Mouse (Mus musculus): ENCODE data around the gene Gm21954.

The Gm21954 gene

DNA sequence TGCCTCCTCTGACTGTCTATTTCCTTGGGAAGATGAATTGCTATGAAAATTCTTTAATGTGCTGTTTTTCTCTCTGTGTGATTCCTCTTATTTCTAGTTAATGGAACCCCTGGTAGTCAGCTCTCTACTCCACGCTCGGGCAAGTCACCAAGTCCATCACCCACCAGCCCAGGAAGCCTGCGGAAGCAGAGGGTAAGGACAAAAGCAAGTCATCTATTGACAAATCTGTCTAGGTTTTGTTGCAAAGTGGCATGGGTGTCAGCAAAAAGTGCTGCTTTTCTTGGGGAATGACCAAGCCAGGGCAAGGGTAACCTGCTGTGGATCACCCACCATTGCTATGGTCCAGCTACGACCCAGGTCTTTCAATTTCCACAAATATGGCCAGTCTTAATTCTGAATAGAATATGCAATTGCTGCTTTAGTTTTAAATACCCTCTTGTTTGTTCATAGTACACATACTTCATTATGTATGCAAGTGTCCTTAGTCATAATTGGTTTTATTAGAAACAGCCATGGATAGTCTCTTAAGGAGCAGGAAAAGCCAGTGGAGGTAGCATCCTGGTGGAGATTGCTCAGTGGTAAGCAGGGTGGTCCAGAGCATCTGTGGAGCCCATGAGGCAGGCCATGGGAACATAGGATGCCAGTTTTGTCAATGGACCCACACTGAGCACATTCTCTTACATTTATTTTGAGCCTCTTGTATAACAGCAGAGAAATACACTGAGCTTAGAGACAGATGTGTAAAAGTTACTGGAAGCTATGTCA lies 8.9 kb downstream of the Gm21954 start:
- no peak for DNase-seq (ENCODE audit: low read depth)

DNA sequence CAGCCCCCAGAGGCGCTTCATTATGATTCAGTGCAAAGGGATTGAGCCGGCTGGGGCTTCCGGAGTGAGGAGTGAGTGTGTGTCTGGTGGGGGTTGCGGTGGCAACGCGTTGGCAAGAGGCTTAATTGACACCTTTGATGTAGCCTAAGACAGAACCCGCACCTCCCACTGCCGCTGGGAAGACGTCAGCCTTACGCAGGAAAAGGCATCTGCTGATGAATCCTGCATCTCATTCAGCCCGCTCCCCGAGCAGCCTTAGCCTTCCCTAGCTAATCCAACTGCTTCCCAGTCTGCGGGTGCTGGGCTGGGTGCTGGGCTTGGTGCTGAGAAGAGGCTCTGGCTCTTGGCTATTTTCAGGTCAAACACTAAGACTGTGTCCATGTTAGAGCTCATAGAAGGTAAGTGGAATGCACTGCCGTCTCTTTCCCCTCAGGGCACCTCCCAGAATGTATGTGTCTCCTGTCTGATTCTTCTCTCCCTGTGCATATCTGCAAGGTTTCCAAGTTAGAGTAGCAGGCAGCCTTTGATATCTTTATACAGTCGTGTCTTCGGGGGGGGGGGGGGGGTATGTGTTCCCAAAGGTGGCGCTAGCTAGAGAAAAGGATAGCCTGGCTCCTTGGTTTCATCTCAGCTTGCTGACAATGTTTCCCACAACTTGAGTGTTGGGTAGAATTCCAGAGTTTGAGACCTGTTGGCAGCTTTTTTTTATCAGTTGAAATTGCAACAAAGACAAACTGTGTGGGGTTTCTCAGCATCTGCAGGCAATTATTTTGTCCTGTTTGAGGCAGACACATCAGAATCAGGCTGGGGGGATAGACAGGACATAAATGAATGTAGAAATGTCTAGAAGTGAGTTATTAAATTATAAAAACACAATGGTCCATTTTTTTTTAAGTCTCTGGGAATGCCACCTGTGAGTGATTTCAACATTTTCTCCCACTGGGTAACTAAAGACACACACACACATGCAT lies 10.0 kb downstream of the Gm21954 start:
- no peak for DNase-seq (ENCODE audit: low read depth)

DNA sequence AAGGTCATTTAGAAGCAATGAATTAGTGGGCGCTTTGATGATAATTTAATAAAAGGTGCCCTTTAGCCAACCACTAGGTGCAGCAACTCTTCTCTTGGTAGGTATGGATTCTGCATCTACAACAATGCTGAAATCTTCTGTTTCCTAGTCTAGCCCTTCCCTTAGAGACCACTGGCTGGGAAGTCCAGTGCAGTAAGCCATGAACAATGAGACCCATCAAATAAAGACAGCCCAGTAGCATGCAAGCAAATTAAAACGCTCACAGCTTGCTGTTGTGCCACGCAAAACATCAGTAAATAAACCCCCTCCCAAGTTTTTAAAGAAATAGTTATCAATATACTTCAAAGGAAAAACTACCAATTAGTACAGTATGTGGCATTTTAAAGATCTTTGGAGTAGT lies 10.9 kb downstream of the Gm21954 start:
- DNase-seq (ENCODE audit: low read depth), result no peak

DNA sequence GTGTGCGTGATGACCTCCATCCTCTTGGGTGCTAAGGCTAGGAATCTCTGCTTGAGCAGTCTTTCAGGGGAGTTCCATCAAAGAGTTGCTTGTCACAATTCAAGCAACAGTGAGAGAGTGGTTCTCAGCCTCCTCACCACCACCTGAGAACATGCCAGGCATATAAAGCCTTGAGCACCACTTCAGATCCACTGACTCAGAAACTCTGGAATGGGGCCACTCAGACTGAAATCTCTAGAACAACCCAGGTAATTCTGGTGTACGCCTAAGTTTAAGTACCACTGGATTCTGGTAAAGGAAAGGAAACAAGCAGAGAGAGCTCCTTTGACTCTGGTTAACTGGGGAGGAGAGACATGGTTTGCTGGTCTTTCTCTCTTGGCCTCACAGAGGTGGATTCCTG lies 19.5 kb downstream of the Gm21954 start:
- DNase-seq (ENCODE audit: low read depth), result no peak

DNA sequence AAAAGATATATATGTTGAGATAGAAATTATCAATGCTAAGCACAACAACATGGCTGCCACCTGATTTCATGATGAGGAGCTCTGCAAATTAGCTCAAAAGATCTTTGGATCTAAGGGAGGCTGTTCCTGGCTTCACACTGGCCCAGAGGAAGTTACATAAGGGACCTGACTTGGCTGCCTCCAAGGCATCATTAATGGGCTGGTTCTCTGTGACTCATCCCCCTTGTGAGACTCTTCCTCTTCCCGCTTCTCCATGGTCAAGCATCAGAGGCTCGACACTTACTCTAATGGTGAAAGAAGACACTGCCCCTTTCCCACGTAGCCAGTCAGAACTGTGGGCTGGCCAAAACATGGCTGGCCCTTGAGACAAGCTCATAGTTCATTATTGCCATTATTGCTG lies 20.1 kb downstream of the Gm21954 start:
- DNase-seq (ENCODE audit: low read depth), result no peak

DNA sequence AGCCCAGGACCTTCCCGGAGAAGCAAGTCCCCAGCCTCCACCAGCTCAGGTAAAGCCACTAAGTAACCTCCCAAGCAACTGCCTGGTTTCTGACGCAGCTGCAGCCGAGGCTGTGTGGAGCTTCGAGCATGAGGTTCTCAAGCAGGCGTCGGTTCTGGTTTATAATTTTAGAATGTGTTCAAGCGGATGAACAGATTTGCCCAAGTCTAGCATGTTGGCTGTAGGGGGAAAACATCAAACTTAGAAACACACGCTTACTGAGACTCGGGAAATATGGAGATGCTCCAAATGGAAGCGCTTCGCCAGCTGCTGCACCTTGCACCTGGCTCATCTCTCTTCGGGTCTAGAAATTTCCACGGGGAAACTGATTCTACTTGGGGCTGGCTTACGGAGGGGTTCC lies 21.0 kb downstream of the Gm21954 start:
- no peak for DNase-seq (ENCODE audit: low read depth)

DNA sequence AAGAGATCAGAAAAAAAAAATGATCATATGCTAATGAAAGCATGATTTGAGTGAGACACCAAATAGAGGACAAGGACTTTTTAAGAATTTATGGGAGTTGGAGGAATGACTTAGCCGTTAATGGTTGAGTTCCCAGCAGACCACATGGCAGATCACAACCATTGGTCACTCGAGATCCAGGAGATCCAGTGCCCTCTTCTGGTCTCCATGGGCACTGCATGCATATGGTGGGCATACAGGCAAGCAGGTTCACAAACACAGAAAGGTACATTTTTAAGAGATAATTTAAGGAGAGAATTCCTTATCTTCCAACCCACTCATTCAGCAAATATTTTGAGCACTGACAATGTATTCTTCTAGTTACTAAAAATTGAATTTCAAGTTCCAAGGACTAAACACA lies 22.9 kb downstream of the Gm21954 start:
- no peak for DNase-seq (ENCODE audit: low read depth)

DNA sequence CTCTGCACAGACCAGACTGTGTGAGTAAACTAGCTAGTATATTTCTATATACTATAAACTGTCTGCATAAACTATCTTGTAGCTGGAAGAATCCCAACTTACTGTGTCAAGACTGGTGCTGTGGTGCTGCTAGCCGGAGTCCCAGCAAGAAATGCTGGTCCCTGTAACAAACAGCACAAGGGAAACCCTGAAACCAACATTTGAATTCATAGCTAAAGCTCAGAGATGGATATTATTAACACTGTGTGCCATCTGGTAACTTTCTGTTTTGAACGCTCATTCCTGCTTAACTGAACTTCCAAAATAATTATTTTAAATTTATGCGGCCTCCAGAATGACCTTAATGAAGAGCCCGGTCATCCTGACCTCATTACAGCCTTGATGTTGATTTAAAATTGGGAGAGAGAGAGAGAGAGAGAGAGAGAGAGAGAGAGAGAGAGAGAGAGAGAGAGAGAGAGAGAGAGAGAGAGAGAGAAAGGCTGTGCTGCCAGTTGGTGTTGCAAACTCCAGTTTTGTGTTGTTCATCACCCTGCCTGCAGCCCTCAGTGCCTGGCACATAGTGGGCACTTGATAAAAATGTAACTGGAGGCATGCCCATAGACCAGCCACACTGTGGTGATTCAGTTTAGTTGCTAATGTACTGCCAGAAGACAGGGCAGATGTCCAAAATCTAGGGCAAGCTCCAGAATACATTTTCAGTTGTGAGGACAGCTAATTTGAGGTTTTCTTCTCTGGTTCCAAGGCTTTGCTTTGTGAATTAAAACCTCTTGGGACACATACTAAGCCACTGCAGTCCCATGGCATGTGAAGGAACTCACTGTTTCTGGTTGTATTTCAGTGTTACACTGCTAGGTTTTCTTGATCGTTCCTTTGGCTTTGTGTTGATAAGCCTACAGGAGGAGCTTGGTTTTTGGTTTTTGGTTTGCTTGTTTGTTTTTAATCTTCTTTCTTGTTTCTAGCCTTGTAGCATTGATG lies 24.2 kb downstream of the Gm21954 start:
- DNase-seq (ENCODE audit: low read depth), result no peak

DNA sequence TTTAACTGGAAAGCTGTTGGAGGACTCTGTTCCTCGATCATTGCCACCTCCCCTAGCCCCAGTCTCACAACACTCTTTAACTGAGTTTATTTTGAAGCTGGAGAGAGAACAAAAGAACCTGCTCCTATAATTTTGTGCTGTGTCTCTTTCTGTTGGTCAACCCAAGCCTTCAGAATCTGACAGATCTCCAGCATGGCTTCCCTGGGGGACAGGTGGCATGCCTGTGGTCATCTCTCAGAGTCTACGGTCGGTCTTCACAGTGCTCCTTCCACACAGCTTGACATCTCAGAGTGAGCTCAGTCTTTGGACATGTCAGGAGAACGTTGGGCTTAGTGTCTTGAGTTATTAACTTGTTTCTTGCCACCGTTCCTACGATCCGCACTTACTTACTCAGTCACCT lies 25.3 kb downstream of the Gm21954 start:
- no peak for DNase-seq (ENCODE audit: low read depth)

DNA sequence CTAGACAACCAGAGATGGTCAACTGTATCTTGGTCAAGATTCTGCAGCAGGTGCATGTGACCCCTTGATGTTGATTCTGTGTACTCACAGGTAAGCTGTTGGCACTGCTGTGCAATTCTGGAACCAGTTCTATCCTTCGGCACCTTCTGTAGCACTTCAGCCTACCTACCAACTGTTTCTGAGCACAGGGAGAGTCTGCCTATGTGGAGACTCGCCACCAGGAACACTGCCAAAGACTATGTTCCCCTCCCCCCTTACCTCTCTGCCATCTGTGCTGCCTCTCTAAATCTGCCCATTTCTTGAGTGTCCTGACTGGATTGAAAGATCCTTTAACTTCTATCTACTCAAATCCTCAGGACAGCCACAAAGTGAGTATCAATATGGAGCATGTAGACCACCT lies 28.3 kb downstream of the Gm21954 start:
- no peak for DNase-seq (ENCODE audit: low read depth)

DNA sequence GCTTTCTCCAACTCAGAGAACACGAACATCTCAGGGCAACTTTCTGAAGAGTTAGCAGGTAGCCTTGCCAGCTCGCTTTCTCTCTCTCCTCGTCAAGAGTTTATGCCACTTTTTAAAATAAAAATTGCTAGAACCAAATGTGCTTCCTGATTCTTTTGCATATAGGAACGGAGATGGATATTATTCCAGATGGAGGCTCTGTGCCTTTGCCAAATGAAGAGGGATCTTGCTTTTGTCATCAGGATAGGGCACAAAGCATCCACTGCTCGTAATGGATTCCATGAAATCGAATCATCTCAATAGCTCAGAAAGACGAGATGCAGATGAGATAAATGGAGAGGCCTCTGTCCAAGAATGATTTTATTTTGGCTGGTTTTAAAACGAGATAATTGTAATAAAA lies 28.7 kb downstream of the Gm21954 start:
- no peak for DNase-seq (ENCODE audit: low read depth)

DNA sequence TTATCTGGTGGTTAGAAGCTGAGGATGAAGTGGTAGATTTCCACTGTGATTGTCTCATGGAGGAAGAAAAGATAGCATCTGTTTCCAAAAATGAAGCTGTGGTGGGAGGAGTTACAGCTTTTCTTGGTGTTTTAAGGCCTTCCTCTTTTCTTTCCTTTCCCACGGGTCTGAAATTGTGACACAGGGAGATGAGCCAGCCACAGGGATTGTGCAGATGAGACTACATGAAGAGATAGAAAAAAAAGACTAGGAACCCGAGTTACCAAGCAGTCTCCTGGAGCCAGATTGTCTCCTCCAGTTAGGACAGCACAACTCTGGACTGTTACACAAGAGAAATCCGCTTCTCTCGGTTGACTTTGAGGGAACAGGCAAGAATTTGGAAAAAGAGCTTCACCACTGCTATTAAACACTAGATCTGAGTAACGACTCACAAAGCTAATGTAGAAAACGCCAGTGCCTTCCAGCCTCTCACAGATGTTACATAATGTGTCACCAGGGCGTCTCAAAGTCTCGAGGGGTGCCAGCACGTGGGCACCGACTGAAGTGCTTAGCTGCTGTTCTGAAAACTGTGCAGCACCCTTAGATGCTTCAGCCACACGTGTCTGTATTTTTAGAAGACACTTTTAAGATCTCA lies 29.9 kb downstream of the Gm21954 start:
- no peak for DNase-seq (ENCODE audit: low read depth)

DNA sequence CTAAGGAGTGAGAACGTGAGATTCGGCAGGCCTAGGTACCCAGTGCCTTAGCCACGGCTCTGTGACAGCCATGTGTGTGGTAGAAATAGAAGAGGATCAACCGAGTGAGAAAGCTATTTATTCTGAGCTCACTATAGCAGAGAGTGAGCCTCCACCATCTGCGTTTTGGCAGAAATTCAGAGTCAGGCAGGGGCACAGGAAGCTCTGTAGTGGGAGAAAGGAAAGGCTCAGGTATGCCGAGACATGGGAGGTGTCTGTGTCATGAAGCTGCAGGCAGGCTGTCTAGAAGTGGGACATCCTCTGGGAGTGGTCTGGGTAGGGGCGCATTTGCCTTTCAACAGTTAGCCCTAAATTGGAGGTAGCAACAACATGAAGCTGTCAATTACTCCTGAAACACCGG lies 31.7 kb downstream of the Gm21954 start:
- DNase-seq (ENCODE audit: low read depth), result no peak

DNA sequence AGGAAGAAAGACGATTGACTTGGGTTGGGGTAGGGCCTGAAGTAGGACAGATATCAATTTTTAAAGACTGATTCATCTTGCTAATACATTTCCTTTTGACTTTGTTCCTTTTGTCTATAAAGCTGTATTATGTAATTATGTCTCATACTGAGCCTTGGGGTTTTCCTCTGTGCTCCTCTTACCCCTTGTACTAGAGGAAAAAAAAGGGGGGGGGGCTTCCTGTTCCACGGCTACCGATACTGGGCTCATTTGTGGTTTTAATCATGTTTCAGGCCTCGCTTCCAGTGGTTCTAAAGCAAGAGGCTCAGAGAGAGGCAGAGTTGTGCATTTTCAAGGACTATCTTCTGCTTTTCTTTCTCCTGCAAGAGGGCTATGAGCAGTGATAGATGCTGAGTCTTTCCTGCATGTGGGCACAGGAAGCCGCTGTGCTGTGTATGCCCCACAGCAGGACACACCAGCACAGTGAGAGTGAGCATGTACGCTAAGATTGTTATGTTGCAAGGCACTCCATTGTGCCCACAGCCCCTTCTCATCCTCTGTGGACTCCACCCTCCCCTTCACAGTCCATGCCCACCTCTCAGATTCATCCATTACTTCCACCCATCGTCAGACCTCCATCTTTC lies 33.1 kb downstream of the Gm21954 start:
- no peak for DNase-seq (ENCODE audit: low read depth)

DNA sequence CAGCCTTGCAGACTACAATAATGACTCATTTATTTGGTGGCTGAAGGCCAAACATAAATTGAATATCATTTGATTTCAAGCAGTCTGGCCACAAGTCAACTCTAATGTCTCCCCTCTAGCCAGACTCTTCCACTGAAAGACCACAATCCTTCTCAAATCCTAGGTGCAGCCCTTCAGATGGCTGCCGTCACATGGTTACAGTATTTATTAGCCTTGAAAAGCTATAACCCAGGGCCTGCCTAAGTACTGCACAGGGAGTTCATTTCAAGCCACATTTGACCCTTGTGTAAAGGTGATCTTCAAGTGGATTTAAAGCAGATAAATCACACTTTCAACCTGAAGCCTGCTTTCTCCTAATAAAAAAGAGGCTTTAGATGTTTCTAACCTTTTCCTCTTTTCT lies 37.7 kb downstream of the Gm21954 start:
- DNase-seq (ENCODE audit: low read depth), result no peak

DNA sequence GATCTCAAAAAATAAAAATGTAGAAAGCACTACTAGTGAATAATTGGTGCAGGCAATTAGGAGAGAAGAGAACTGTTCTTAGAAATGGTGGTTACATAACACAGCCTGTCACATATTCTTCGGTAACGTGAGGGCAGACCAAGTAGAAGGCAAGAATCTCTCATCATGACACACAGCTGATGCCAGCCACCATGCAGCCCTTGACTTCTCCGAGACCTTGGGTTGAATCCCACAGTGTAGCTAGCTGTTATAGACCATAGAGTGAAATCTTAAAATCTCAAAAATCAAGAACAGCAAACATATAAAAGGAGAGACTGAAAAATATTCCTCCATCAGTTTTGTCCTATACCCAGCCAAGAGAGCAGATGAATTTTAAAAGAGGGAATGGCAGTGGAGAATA lies 40.8 kb downstream of the Gm21954 start:
- DNase-seq (ENCODE audit: low read depth), result no peak

DNA sequence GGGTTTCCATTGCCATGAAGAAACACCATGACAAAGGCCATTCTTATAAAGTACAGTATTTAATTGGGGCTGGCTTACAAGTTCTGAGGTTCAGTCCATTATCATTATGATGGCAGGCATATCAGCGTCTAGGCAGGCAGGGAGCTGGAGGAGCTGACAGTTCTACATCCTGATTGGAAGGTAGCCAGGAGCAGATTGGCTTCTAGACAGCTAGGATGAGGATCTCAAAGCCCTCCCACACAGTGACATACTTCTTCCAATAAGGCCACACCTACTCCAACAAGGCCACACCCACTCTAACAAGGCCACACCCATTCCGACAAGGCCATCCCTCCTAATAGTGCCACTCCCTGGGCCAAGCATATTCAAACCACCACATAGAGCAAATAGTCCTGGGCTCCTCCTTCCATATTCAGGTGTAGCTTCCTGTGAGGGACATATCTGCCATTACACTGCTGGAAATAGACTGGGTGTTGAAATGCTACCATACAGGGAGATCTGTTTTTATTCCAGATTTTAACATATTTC lies 41.9 kb downstream of the Gm21954 start:
- DNase-seq (ENCODE audit: low read depth), result no peak

DNA sequence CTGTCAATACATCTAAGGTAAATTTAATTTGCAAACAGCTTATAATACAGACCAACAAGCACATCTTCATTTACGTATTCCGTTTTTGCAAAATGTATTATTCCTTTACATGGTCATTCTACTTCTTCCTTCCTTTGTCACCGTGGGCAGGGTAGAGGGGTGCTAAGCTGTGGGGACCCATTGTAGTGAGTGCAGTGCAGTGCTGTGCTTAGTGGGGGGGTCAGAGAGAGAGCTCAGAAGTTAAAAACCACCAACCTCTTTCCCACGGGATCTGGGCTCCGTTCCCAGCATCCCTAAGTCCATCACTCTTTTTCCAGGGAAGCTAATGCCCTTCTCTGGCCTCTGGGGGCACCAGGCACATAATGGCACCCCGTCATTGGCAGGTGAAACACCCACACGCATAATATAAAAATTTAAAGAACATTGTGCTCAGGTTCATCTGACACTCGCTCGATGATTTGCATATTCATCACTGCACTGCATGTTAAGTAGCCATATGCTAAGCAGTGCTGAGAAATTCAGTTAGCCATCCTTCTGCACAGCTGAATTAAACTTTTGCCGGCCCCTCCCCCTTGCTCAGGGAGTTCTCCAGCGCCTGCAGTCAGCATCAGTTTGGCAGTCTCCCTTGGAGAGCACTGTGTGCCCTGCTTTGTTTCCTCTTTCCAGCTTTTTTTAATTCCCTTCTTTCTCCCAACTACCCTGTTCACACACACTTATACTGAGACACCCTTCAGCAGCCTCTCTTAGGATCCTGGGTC lies 48.2 kb downstream of the Gm21954 start:
- DNase-seq (ENCODE audit: low read depth), result no peak

DNA sequence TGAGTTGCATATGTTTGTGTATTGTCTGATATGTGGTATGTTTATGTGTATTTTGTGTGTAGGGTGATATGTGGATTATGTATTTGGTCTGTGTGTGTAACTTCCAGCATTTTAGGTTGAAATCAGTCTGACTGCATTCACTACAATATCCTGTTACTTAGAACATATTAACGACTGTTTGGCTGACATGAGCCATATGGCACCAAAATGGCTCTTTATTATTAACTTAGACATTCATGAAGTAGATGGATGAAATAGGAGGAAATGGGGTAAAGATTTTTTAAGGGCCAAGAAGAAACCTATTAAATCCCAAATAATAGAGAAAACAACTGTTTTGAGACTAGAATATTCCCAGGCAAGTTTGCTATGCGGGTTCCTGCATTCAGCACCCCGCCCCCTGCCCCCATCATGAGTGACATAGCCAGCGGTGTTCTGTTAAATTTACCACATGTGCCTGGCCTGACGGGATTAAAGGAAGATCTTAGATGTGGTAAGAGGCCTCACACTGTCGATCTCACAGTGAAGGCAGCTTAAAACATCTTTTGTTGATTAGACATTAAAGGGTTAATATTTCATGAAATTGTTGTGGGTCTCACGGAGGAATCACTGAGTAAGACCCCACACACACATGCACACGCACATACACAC lies 51.5 kb downstream of the Gm21954 start:
- DNase-seq (ENCODE audit: low read depth), result no peak

DNA sequence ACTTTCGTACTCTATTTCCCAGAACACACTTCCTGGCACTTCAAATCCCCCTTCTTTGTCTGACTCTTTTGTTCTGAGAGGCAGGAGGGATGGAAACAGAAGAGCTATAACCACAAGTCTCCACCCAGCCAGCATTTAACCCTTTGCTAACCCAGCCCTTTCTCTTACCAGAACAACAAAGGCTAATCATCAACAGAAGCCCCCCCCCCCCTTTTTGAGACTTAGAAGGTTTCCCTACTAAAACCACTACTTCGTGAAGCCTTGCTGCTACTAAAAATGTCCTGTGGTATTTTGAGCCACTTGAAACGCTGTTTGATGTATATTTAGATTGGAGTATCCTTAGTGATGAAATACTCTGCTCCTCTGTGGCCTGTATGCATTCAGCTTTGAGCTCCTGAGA lies 52.7 kb downstream of the Gm21954 start:
- no peak for DNase-seq (ENCODE audit: low read depth)

Measured in c-Kit-positive CD71-positive TER-119-negative erythroid progenitor cells, embryonic 14.5 days (primary cell).